Mouse (Mus musculus) 3T3-L1 (cell line): ENCODE data around the gene Olfr150.
"Not testable (repeated sequence)": the region's sequence is repeated elsewhere in the genome, so short reads cannot be mapped to it uniquely, and the experiment has no call there.

ENCODE experiments used
- DNase-seq: peaks from one replicate; pipeline ENCODE4 v3.0.0-alpha.2; 2015; ENCODE audit warnings: low read depth, low spot score

Olfr150 gene

GRCm38 (mm10) chr9:39730678-39731077 is at the start of gene Olfr150:
TSS of gene Olfr150 (plus strand) at chr9:39730978.
- DNase-seq = no peak

DNA sequence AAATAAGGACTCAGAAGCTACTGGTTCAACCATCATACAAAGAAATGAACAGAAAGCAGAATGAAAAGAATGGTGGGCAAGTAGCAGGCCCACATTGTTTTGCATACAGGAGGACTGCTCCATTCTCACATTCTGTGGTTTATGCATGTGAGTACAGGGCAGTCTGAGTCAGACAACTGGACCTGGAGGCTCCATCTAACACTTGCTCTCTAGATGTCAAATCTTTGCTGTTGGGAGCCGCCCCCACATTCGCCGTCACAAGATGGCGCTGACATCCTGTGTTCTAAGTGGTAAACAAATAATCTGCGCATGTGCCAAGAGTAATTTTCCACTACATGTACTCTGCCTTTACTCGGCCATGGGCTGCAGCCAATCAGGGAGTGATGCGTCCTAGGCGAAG is 29.7 kb upstream of the Olfr150 start:
- DNase-seq = not testable (repeated sequence)

- DNase-seq = no peak
Observed at GRCm38 (mm10) chr9:39707017-39707416, 23.8 kb upstream of the Olfr150 start, which contains the start of gene Olfr149. TSS of gene Olfr149 (minus strand) at chr9:39707117.

DNA sequence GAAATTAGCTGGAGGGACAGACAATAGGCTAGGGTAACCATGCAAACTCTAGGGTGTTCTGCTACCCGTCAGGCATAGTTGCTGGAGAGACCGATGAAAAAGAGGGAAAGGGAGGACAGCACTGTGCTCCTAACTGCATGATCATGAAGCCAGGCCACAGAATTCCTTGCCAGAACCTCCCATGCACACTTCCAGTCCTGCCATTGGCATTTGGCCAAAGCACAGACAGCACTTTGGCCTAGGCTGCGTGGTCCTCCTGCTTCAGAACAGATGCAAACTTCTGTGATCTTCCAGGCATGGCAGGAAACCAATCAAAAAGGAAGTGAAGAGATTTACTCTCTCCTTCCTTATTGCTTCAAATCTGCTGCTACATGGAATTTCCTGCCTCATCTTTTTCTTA is 21.8 kb upstream of the Olfr150 start:
- no peak for DNase-seq

DNA sequence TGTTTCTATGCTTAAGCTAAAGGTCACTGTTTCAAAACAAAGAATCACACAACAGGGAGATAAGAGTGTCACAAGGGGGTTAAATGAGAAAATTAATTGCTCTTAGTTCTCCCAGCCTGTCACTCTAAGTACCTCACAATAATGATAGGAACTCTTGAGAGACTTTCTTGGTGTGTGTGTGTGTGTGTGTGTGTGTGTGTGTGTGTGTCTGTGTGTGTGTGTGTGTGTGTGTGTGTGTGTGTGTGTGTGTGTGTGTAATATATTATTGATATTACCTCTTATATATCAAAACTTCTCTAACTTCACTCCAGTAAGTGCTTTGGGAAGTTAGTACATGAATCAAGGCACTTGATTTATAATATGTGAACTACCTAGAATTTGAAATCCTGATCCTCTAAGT is 19.7 kb upstream of the Olfr150 start, which contains the start of gene Olfr965:
TSS of gene Olfr965 (plus strand) at position 301 of the 400 bp plus-strand sequence.
- DNase-seq = no peak

GRCm38 (mm10) chr9:39740741-39741140 is 10.0 kb downstream of the Olfr150 start:
- no peak for DNase-seq

DNA sequence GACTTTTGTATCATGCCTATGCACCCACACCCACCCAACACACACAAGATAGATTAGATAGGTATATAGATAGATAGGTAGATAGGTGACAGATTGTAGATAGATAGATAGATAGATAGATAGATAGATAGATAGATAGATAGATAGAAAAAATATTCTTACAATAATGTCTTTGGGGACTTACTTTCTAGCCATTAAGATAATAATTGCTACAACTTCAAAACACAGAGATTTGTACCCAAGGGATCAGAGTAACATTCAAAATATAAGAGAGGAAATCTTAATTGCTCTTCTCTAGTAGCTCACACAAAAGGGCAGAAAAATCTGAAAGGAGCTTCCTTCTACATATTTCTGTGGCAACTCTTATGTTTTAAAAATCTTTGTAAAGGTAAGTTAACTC is 15.2 kb downstream of the Olfr150 start, which contains the start of gene Olfr967:
TSS of gene Olfr967 (plus strand) at position 301 of the 400 bp plus-strand sequence.
- no peak for DNase-seq

DNA sequence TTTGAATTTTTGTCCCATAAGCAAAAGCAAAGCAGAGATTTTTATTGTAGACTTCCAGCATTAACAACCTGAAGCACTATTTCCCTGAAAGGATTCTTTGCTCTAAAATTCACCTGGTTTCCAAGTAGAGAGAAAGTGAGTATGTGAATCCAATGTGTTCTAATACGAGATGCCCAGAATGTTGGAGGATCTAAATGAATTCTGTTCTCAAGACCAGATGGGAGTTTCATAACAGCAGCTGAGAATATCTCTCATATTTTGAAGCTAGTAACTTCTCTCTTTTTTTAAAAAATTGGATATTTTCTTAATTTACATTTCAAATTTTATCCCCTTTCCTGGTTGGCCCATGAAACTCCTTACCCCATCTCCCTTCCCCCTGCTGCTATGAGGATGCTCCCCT is 15.7 kb downstream of the Olfr150 start:
- DNase-seq = no peak

GRCm38 (mm10) chr9:39783153-39783552 is 52.4 kb downstream of the Olfr150 start, which contains the start of gene Olfr968:
TSS of gene Olfr968 (minus strand) at chr9:39783253.
- DNase-seq = no peak
